Mouse (Mus musculus) hindbrain, embryonic 11.5 days (tissue): Measurements from ENCODE around the gene Espn. TPM values are rescaled to one million over a fixed set of nuclear protein-coding genes. Genes with fewer than 3 reads are reported as not detected.
A peak's percentile ranks its signal among the peaks of the same experiment; 100 is the strongest.

ENCODE experiments used
- ATAC-seq: fragments of 200-750 bp; cut with Nextera tagmentation; 2 replicates; pipeline ENCODE4 v1.8.0; 2017; ENCODE audit warnings: mild to moderate bottlenecking, moderate TSS enrichment, moderate library complexity; ENCODE audit not compliant: low FRiP score
- DNase-seq: peaks from one replicate; pipeline ENCODE4 v3.0.0-alpha.2; 2015; ENCODE audit warnings: low spot score
- H3K27ac ChIP-seq: fragments of 300-500 bp; sonication (generic); 2 replicates; pipeline ENCODE4 v1.5.1; 2014; ENCODE audit warnings: mild to moderate bottlenecking, low read depth, low read length
- H3K27me3 ChIP-seq: fragments of 300-500 bp; sonication (generic); 2 replicates; pipeline ENCODE4 v1.6.1; 2014; ENCODE audit warnings: mild to moderate bottlenecking, low read length, moderate library complexity, mixed read lengths; ENCODE audit not compliant: control insufficient read depth, insufficient read depth
- H3K36me3 ChIP-seq: fragments of 300-500 bp; sonication (generic); 2 replicates; pipeline ENCODE4 v1.6.1; 2014; ENCODE audit warnings: mild to moderate bottlenecking, low read length, moderate library complexity, mixed read lengths; ENCODE audit not compliant: control insufficient read depth, insufficient read depth
- H3K4me1 ChIP-seq: fragments of 300-500 bp; sonication (generic); replicated peaks from 2 replicates; pipeline ENCODE4 v1.6.1; 2014; ENCODE audit warnings: low read length, mixed read lengths; ENCODE audit not compliant: control insufficient read depth, insufficient read depth
- H3K4me2 ChIP-seq: fragments of 300-500 bp; sonication (generic); replicated peaks from 2 replicates; pipeline ENCODE4 v1.6.1; 2014; ENCODE audit warnings: mild to moderate bottlenecking, low read depth, low read length
- H3K4me3 ChIP-seq: fragments of 300-500 bp; sonication (generic); 2 replicates; pipeline ENCODE4 v1.5.1; 2014; ENCODE audit warnings: low read depth, low read length
- H3K9ac ChIP-seq: fragments of 300-500 bp; sonication (generic); 2 replicates; pipeline ENCODE4 v1.6.1; 2014; ENCODE audit warnings: low read depth, low read length
- H3K9me3 ChIP-seq: fragments of 300-500 bp; sonication (generic); 2 replicates; pipeline ENCODE4 v1.6.1; 2016; ENCODE audit warnings: low read length; ENCODE audit not compliant: control insufficient read depth
- WGBS: fragments of 180-500 bp; shearing (Covaris S2); extraction: QIAGEN DNeasy Blood & Tissue Kit; methylation state at CpG from one replicate; pipeline ENCODE4 v1.1.7; 2014; 5-methylcytosine and 5-hydroxymethylcytosine counted together
- polyA plus RNA-seq: library from polyadenylated mRNA; unstranded; fragments of >200 nt; fragmentation: Nextera tagmentation; extraction: Ambion mirVana; gene quantifications from 2 replicates; pipeline ENCODE4 v1.2.1, GENCODE M21; 2014

Espn gene
- polyA plus RNA-seq, 1 experiment from 2014 or later: 2.0 TPM

DNA sequence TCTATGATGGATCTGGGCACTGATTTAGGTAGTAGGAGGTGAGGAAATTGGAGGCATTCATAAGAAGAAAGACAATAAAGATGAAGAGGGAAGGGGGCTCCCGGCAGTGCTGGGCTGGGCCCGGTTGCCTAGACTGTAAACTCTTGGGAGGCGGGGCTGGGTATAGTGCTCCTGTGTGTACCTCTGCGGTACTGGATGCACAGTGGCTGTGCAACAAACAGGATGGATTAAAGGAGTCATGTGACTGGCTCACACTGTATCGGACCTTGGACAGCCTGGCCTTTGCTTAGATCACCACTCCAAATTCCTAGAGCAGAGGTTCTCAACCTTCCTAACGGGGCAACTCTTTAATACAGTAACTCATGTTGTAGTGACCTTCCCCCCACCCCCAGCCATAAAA is 9.4 kb upstream of the Espn start:
- WGBS: 75% methylated on average over 6 of the region's 6 CpGs
- peaks cover 10% of the 10 kb centered on the region for H3K4me1 ChIP-seq
- DNase-seq: no peak
- no peak overlapping the region for H3K27ac ChIP-seq
- H3K4me3 ChIP-seq: no peak overlapping the region
- no peak overlapping the region for H3K4me2 ChIP-seq
- no peak overlapping the region for H3K9ac ChIP-seq
- ATAC-seq: no peak
- no peaks in the 10 kb centered on the region for H3K9me3 ChIP-seq
- peaks cover 60% of the 10 kb centered on the region for H3K27me3 ChIP-seq
- H3K36me3 ChIP-seq: no peaks in the 10 kb centered on the region

DNA sequence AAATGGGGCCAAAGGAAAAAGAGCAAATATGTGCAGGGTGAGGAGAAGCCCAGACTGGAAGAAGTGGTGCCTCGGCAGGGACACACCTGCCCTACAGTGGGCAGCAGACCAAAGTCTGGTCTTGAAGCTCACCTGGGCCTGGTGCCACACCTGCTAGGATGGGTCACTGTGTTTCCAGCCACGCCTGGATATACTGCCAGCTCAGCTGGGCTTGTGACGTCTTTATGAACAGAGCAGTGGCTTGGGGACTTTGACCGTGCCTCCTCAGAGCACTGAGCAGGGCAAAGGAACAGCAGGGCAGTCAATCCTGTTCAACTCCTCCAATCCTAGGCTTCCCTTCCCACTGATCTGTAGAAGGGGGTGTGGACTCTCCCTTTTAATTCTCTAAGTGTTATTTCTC is 8.6 kb upstream of the Espn start:
- Histone ChIP-seq H3K4me2 (no peak overlapping the region), H3K9me3 (no peaks in the 10 kb centered on the region), H3K27ac (no peak overlapping the region), H3K4me3 (no peak overlapping the region), H3K36me3 (no peaks in the 10 kb centered on the region), H3K9ac (no peak overlapping the region), H3K4me1 (peaks cover 10% of the 10 kb centered on the region), H3K27me3 (peaks cover 60% of the 10 kb centered on the region)
- no peak for DNase-seq
- WGBS: 38% methylated on average over 4 of the region's 4 CpGs
- ATAC-seq: no peak

DNA sequence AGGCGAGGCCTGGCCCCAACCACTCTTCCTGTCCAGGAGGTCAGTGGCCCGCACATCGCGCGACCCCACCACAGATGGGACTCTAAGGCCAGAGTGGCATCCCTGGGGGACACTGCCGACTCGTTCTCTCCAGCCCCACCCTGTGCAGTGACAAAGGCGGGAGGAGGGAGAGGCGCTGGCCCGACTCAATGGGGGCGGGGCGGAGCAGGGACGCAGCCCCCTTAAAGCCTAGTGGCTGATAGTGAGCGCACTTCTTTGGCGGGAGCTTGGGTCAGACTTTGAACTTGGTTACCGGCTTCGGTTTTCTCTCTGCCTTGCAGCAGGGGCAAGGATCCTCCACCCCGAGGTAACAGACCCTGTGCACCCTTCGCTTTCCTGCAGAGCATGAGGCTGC is 7.1 kb upstream of the Espn start:
- 2% methylated on average over 19 of the region's 19 CpGs for WGBS
- H3K27me3 ChIP-seq: peaks cover 60% of the 10 kb centered on the region

GRCm38 (mm10) chr4:152158585-152159284 is 6.6 kb upstream of the Espn start, which contains the start of gene Hes2:
Gene Hes2, plus strand, starts transcription at chr4:152158867.
- Histone ChIP-seq H3K9me3 (no peaks in the 10 kb centered on the region), H3K27me3 (peaks cover 61% of the 10 kb centered on the region), H3K27ac (no peak within 1 kb of the TSS), H3K4me3 (peak within 1 kb of the TSS; percentile 17; the same call in 1 of the 2 replicates), H3K4me2 (peak within 1 kb of the TSS; percentile 22), H3K4me1 (peaks cover 10% of the 10 kb centered on the region), H3K9ac (no peak within 1 kb of the TSS), H3K36me3 (no peaks in the 10 kb centered on the region)
- 5% methylated on average over 35 of the region's 35 CpGs for WGBS
- ATAC-seq (0 out of 2 replicates have a peak, but pooled peaks have one; percentile 40), DNase-seq (peak; percentile 44)

More for the DNA sequence above, 7.1 kb upstream of the Espn start:
- H3K9ac ChIP-seq: no peak overlapping the region
- H3K27ac ChIP-seq: no peak overlapping the region
- ATAC-seq: no peak
- H3K4me2 ChIP-seq: peak overlapping the region; percentile 22
- peak; percentile 38 for DNase-seq
- 0 out of 2 replicates have a peak overlapping the region, but pooled peaks have one; percentile 17 for H3K4me3 ChIP-seq
- H3K4me1 ChIP-seq: peaks cover 10% of the 10 kb centered on the region
- no peaks in the 10 kb centered on the region for H3K36me3 ChIP-seq
- no peaks in the 10 kb centered on the region for H3K9me3 ChIP-seq

- H3K9me3 ChIP-seq: no peaks in the 10 kb centered on the region
- no peak overlapping the region for H3K9ac ChIP-seq
- H3K4me1 ChIP-seq: peaks cover 13% of the 10 kb centered on the region
- peak; percentile 70 for DNase-seq
- no peak overlapping the region for H3K27ac ChIP-seq
- no peaks in the 10 kb centered on the region for H3K36me3 ChIP-seq
- WGBS: 16% methylated on average over 21 of the region's 21 CpGs
- ATAC-seq: no peak
- peaks cover 68% of the 10 kb centered on the region for H3K27me3 ChIP-seq
- peak overlapping the region; percentile 20; the same call in 1 of the 2 replicates for H3K4me2 ChIP-seq
- H3K4me3 ChIP-seq: no peak overlapping the region
Observed at GRCm38 (mm10) chr4:152157779-152158584, 5.8 kb upstream of the Espn start.

- DNase-seq (no peak), ATAC-seq (no peak)
- Histone ChIP-seq H3K9ac (no peak overlapping the region), H3K36me3 (no peaks in the 10 kb centered on the region), H3K4me3 (no peak overlapping the region), H3K4me1 (peaks cover 18% of the 10 kb centered on the region), H3K27ac (no peak overlapping the region), H3K27me3 (peaks cover 70% of the 10 kb centered on the region), H3K4me2 (no peak overlapping the region), H3K9me3 (no peaks in the 10 kb centered on the region)
- WGBS: 68% methylated on average over 4 of the region's 4 CpGs
Observed at GRCm38 (mm10) chr4:152155019-152155418, 2.8 kb upstream of the Espn start.

- Histone ChIP-seq H3K9ac (no peak overlapping the region), H3K36me3 (no peaks in the 10 kb centered on the region), H3K4me2 (0 out of 2 replicates have a peak overlapping the region, but pooled peaks have one; percentile 15), H3K4me3 (no peak overlapping the region), H3K4me1 (peaks cover 14% of the 10 kb centered on the region), H3K27ac (no peak overlapping the region), H3K27me3 (peaks cover 59% of the 10 kb centered on the region), H3K9me3 (no peaks in the 10 kb centered on the region)
- 0 out of 2 replicates have a peak, but pooled peaks have one; percentile 20 for ATAC-seq
- peak; percentile 91 for DNase-seq
- 2% methylated on average over 23 of the region's 23 CpGs for WGBS
Observed at GRCm38 (mm10) chr4:152153771-152154177, 1.6 kb upstream of the Espn start.

DNA sequence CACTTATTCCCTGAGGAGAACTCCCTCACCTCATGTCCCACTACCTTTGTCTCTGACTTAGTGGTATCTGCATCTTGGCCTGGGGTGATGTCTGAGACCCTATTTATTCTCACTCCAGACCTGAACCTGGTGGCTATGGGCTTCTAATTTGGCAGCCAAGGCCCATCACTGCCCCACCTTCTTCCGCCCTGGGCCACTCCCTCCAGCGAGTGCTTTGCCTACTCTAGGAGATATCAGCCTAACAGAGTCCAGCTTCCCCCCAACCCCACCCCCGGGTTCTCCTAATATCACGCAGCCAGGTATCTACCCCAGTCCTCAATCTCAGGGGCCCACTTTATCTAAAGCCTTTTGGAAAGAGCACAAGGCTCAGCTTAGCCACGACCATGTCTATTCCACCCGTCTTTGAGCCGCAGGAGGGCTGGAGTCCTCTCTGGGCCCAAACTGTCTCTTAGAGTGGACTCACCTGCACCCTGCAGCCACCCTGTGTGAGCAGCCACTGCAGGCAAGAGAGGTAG is 663 bp downstream of the Espn start:
- H3K4me1 ChIP-seq: peaks cover 8% of the 10 kb centered on the region
- peak overlapping the region; percentile 45; the same call in 1 of the 2 replicates for H3K9ac ChIP-seq
- H3K4me2 ChIP-seq: peak overlapping the region; percentile 44
- 20% methylated on average over 7 of the region's 7 CpGs for WGBS
- no peaks in the 10 kb centered on the region for H3K9me3 ChIP-seq
- no peak overlapping the region for H3K27ac ChIP-seq
- H3K27me3 ChIP-seq: peaks cover 41% of the 10 kb centered on the region
- H3K36me3 ChIP-seq: no peaks in the 10 kb centered on the region
- DNase-seq (no peak), ATAC-seq (0 out of 2 replicates have a peak, but pooled peaks have one; percentile 12)
- peak overlapping the region; percentile 30 for H3K4me3 ChIP-seq
